Mouse (Mus musculus) lung, postnatal 36 days (tissue): Measurements from ENCODE around the gene Vmn1r30.

Experiments
- DNase-seq: peaks from one replicate; pipeline ENCODE4 v3.0.0; 2022; ENCODE audit warnings: mixed read lengths

The Vmn1r30 gene

GRCm38 (mm10) chr6:58443285-58443684 is at the start of gene Vmn1r30:
TSS of gene Vmn1r30 (minus strand) at chr6:58443385.
- DNase-seq: no peak

DNA sequence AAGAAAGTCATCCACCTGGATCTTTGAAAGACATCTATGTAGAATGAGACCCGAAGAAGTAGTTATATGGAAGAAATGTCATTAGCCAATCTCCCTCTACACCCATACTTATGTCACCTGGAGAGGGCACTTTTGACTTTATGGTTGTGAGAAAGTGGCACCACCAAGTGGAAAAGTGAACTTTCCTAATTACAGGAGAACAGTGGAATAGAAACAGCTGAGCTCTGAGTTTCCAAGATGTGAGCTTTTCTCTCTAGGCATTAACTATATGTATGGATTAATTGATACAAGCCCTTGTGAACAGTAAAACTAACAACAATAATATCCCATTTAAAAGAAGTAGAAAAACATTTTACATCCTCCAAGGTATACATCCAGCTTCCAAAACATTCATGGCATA is 32.0 kb upstream of the Vmn1r30 start, which contains the start of gene Vmn1r31:
Gene Vmn1r31 (minus strand): TSS at position 101 of the 400 bp plus-strand sequence.
- no peak for DNase-seq
